ENCODE assay signal across 7 mouse cellular contexts in the genomic region with DNA sequence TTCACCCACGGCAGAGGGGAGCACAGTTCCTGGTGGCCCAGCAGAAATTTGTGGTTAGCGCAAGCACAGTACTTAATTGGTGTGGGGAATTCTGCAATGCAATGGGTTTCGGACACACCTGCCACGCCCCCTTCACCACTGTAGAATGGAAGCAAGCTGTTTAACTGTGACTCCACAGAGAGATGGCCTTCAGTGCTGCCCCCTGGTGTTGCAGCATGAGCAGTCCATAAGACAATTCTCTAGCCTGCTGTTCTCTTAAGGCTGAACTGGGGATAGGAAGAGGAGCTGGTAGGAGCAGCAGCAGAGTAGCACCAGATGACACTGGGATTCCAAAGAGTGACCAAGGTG.
DNase-seq lines count a peak whose midpoint lies in the region; ATAC-seq and TF ChIP-seq lines count a peak whose summit lies in the region.

No protein-coding gene starts in this region.

- TF ChIP-seq CTCF in small intestine, adult 2 months (IDR thresholded peaks at IDR 0.05; ENCODE audit: extremely low read depth, insufficient read length, insufficient replicate concordance, low read depth, low read length), result peak; percentile 54; the same call in 1 of the 2 replicates

- DNase-seq in adrenal gland, postnatal 10 days, result peak; percentile 88
- DNase-seq in cerebellum, postnatal 4 days (ENCODE audit: low spot score in 2 of 2), result peak; percentile 83 to 87
- DNase-seq in gastrocnemius, adult 18-20 months (ENCODE audit: low spot score), result peak; percentile 74
- peak; percentile 49 for DNase-seq in hindlimb bud, embryonic 11.5 days (ENCODE audit: extremely low spot score, low read depth, low spot score)
- peak; percentile 42 to 66 for DNase-seq in left cerebral cortex, adult 8-10 months (ENCODE audit: low spot score in 2 of 2)

- no peak overlapping the region for H3K4me3 ChIP-seq in small intestine, adult 2 months (ENCODE audit: low read depth, low read length)

- TF ChIP-seq POLR2A in small intestine, adult 2 months (IDR thresholded peaks at IDR 0.05; ENCODE audit: low read depth, low read length), result no peak

- H3K27ac ChIP-seq in small intestine, adult 2 months (ENCODE audit: insufficient read depth, low read depth, low read length), result no peak overlapping the region

- ATAC-seq in megakaryocyte-erythroid progenitor cell, adult 5-6 weeks (replicated peaks; ENCODE audit: low FRiP score, low TSS enrichment, poor library complexity, severe bottlenecking), result peak; percentile 81

- 55% methylated on average over 4 of the region's 4 CpGs for WGBS in small intestine, adult 2 months

- H3K27me3 ChIP-seq in small intestine, adult 2 months (ENCODE audit: control insufficient read depth, insufficient read depth, low read length), result no peaks in the 10 kb centered on the region

- H3K4me1 ChIP-seq in small intestine, adult 2 months (ENCODE audit: control insufficient read depth, insufficient read depth, insufficient read length, low read length), result no peaks in the 10 kb centered on the region

- H3K36me3 ChIP-seq in small intestine, adult 2 months (ENCODE audit: control insufficient read depth, insufficient read depth, low read length), result no peaks in the 10 kb centered on the region
